Mouse (Mus musculus) embryonic fibroblast, embryonic 13.5 days (primary cell): ENCODE measurements around the gene Fkbp7.

ENCODE experiments used
- CTCF ChIP-seq: IDR thresholded peaks from 2 replicates; pipeline ENCODE4 v1.5.1; 2011; ENCODE audit warnings: mild to moderate bottlenecking, control low read depth, low read length, moderate library complexity, borderline replicate concordance; ENCODE audit not compliant: insufficient read depth
- POLR2A ChIP-seq: IDR thresholded peaks from 2 replicates; pipeline ENCODE4 v1.6.1; 2011; ENCODE audit warnings: low read depth, mild to moderate bottlenecking, control low read depth, low read length, moderate library complexity

GRCm38 (mm10) chr2:76674725-76675427, 2.0 kb upstream of the Fkbp7 start, which contains the start of gene Plekha3:
- TF ChIP-seq CTCF: no peak
- peak; percentile 68 for TF ChIP-seq POLR2A
